Mouse (Mus musculus) lung, embryonic 14.5 days (tissue): ENCODE data around the gene Mepce. TPM values are rescaled to one million over a fixed set of nuclear protein-coding genes. Genes with fewer than 3 reads are reported as not detected.

ENCODE experiments used
- ATAC-seq: fragments of 200-750 bp; cut with Nextera tagmentation; 2 replicates; pipeline ENCODE4 v1.8.0; 2017; ENCODE audit warnings: mild to moderate bottlenecking, moderate TSS enrichment, moderate library complexity; ENCODE audit not compliant: insufficient read depth
- DNase-seq: peaks from one replicate; pipeline ENCODE4 v3.0.0-alpha.2; 2015
- H3K27ac ChIP-seq: fragments of 300-500 bp; sonication (generic); 2 replicates; pipeline ENCODE4 v1.5.1; 2014; ENCODE audit warnings: low read depth, mild to moderate bottlenecking, moderate library complexity
- H3K27me3 ChIP-seq: fragments of 300-500 bp; sonication (generic); 2 replicates; pipeline ENCODE4 v1.6.1; 2014; ENCODE audit warnings: low read length, control low read depth; ENCODE audit not compliant: insufficient read depth
- H3K36me3 ChIP-seq: fragments of 300-500 bp; sonication (generic); 2 replicates; pipeline ENCODE4 v1.6.1; 2014; ENCODE audit warnings: control low read depth; ENCODE audit not compliant: insufficient read depth
- H3K4me1 ChIP-seq: fragments of 300-500 bp; sonication (generic); 2 replicates; pipeline ENCODE4 v1.6.1; 2014; ENCODE audit warnings: antibody characterized with exemption, control low read depth; ENCODE audit not compliant: insufficient read depth
- H3K4me2 ChIP-seq: fragments of 300-500 bp; sonication (generic); 2 replicates; pipeline ENCODE4 v1.6.1; 2014; ENCODE audit warnings: mild to moderate bottlenecking
- H3K4me3 ChIP-seq: fragments of 300-500 bp; sonication (generic); 2 replicates; pipeline ENCODE4 v1.5.1; 2014; ENCODE audit warnings: low read depth, low read length
- H3K9ac ChIP-seq: fragments of 300-500 bp; sonication (generic); 2 replicates; pipeline ENCODE4 v1.6.1; 2014
- H3K9me3 ChIP-seq: fragments of 300-500 bp; sonication (generic); 2 replicates; pipeline ENCODE4 v1.6.1; 2016; ENCODE audit warnings: low read depth, low read length, control low read depth
- CTCF ChIP-seq: IDR thresholded peaks from 2 replicates; pipeline ENCODE4 v1.5.1; 2016; ENCODE audit warnings: antibody characterized with exemption, low read depth
- WGBS: fragments of 180-500 bp; shearing (Covaris S2); extraction: QIAGEN DNeasy Blood & Tissue Kit; methylation state at CpG from one replicate; pipeline ENCODE4 v1.1.7; 2014; 5-methylcytosine and 5-hydroxymethylcytosine counted together
- polyA plus RNA-seq: library from polyadenylated mRNA; unstranded; fragments of >200 nt; fragmentation: Nextera tagmentation; extraction: Ambion mirVana; gene quantifications from 2 replicates; pipeline ENCODE4 v1.2.1, GENCODE M21; 2014

Gene Mepce
- polyA plus RNA-seq, 1 experiment from 2014 or later = 14.5 TPM

- Histone ChIP-seq H3K27me3 (no peaks in the 10 kb centered on the region), H3K27ac (peak overlapping the region; percentile 98), H3K9me3 (no peaks in the 10 kb centered on the region), H3K4me1 (peaks cover 5% of the 10 kb centered on the region; the same call in 1 of the 2 replicates), H3K36me3 (peaks cover 14% of the 10 kb centered on the region), H3K4me2 (peak overlapping the region; percentile 100), H3K4me3 (peak overlapping the region; percentile 76), H3K9ac (peak overlapping the region; percentile 85)
- TF ChIP-seq CTCF = no peak
- DNase-seq (peak; percentile 78), ATAC-seq (peak; percentile 50)
- under 1% methylated on average over 20 of the region's 20 CpGs for WGBS
Measured at GRCm38 (mm10) chr5:137746282-137746850, 41.1 kb downstream of the Mepce start.

GRCm38 (mm10) chr5:137745214-137746171 is 42.0 kb downstream of the Mepce start, which contains the start of gene Tsc22d4:
Gene Tsc22d4 (plus strand): TSS chr5:137745730.
- Histone ChIP-seq H3K9me3 (no peaks in the 10 kb centered on the region), H3K27me3 (no peaks in the 10 kb centered on the region), H3K4me1 (peaks cover 5% of the 10 kb centered on the region; the same call in 1 of the 2 replicates), H3K4me2 (peak within 1 kb of the TSS; percentile 100), H3K27ac (peak within 1 kb of the TSS; percentile 98), H3K9ac (peak within 1 kb of the TSS; percentile 85), H3K4me3 (peak within 1 kb of the TSS; percentile 76), H3K36me3 (0 out of 2 replicates have a peak, but pooled peaks cover 5% of the 10 kb centered on the region)
- ATAC-seq (peak; percentile 91), DNase-seq (peak; percentile 96)
- 3% methylated on average over 28 of the region's 28 CpGs for WGBS
- TF ChIP-seq CTCF = 0 out of 2 replicates have a peak, but pooled peaks have one; percentile 4

GRCm38 (mm10) chr5:137744197-137744596 is 43.3 kb downstream of the Mepce start:
- TF ChIP-seq CTCF = no peak
- H3K36me3 ChIP-seq = no peaks in the 10 kb centered on the region
- H3K27ac ChIP-seq = no peak overlapping the region
- WGBS = 88% methylated on average over 7 of the region's 7 CpGs
- no peaks in the 10 kb centered on the region for H3K9me3 ChIP-seq
- no peak overlapping the region for H3K4me3 ChIP-seq
- no peaks in the 10 kb centered on the region for H3K27me3 ChIP-seq
- ATAC-seq (no peak), DNase-seq (no peak)
- H3K4me2 ChIP-seq = no peak overlapping the region
- 0 out of 2 replicates have a peak, but pooled peaks cover 7% of the 10 kb centered on the region for H3K4me1 ChIP-seq
- H3K9ac ChIP-seq = no peak overlapping the region

- no peak for ATAC-seq
- 86% methylated on average over 6 of the region's 6 CpGs for WGBS
- Histone ChIP-seq H3K36me3 (no peaks in the 10 kb centered on the region), H3K4me1 (0 out of 2 replicates have a peak, but pooled peaks cover 7% of the 10 kb centered on the region), H3K27me3 (no peaks in the 10 kb centered on the region), H3K9ac (no peak overlapping the region), H3K27ac (no peak overlapping the region), H3K9me3 (no peaks in the 10 kb centered on the region), H3K4me3 (no peak overlapping the region), H3K4me2 (no peak overlapping the region)
- DNase-seq = no peak
- no peak for TF ChIP-seq CTCF
Measured at GRCm38 (mm10) chr5:137742836-137743235, 44.6 kb downstream of the Mepce start.

- Histone ChIP-seq H3K9me3 (no peaks in the 10 kb centered on the region), H3K4me1 (0 out of 2 replicates have a peak, but pooled peaks cover 7% of the 10 kb centered on the region), H3K27me3 (no peaks in the 10 kb centered on the region), H3K4me3 (peak overlapping the region; percentile 60), H3K9ac (peak overlapping the region; percentile 70; the same call in 1 of the 2 replicates), H3K36me3 (0 out of 2 replicates have a peak, but pooled peaks cover 2% of the 10 kb centered on the region), H3K27ac (no peak overlapping the region), H3K4me2 (peak overlapping the region; percentile 97)
- 55% methylated on average over 10 of the region's 10 CpGs for WGBS
- DNase-seq = no peak
- no peak for TF ChIP-seq CTCF
- ATAC-seq = no peak
Measured at GRCm38 (mm10) chr5:137742048-137742447, 45.4 kb downstream of the Mepce start.

- Histone ChIP-seq H3K9ac (peak within 1 kb of the TSS; percentile 70), H3K9me3 (no peaks in the 10 kb centered on the region), H3K27ac (peak within 1 kb of the TSS; percentile 37; the same call in 1 of the 2 replicates), H3K27me3 (no peaks in the 10 kb centered on the region), H3K4me2 (peak within 1 kb of the TSS; percentile 97), H3K36me3 (0 out of 2 replicates have a peak, but pooled peaks cover 4% of the 10 kb centered on the region), H3K4me1 (0 out of 2 replicates have a peak, but pooled peaks cover 7% of the 10 kb centered on the region), H3K4me3 (peak within 1 kb of the TSS; percentile 60)
- TF ChIP-seq CTCF = peak; percentile 78
- peak; percentile 83 for ATAC-seq
- peak; percentile 81 for DNase-seq
- under 1% methylated on average over 71 of the region's 71 CpGs for WGBS
Measured at GRCm38 (mm10) chr5:137741023-137741931, 46.2 kb downstream of the Mepce start, which contains the start of gene Nyap1. Gene Nyap1 (minus strand): TSS chr5:137741607.
